Mouse (Mus musculus) telencephalon, adult 2 months (tissue): ENCODE measurements around the gene Enpp1.

ENCODE experiments used
- DNase-seq: peaks from one replicate; pipeline ENCODE4 v3.0.0-alpha.2; 2011; ENCODE audit warnings: low read depth, low spot score

Enpp1 gene

GRCm38 (mm10) chr10:24597789-24598188 lies 114.2 kb downstream of the Enpp1 start:
- no peak for DNase-seq

- DNase-seq, result peak; percentile 21
These were observed 115.1 kb downstream of the Enpp1 start for GRCm38 (mm10) chr10:24596869-24597339.

- no peak for DNase-seq
These were observed 115.7 kb downstream of the Enpp1 start for GRCm38 (mm10) chr10:24596003-24596868.

- no peak for DNase-seq
These were observed 116.5 kb downstream of the Enpp1 start, which contains the start of gene Ccn2 for GRCm38 (mm10) chr10:24595250-24596002. Gene Ccn2, plus strand, starts transcription at chr10:24595442.

- DNase-seq, result no peak
These were observed 118.4 kb downstream of the Enpp1 start for GRCm38 (mm10) chr10:24593556-24593955.

- DNase-seq, result no peak
These were observed 119.0 kb downstream of the Enpp1 start for GRCm38 (mm10) chr10:24592969-24593368.

GRCm38 (mm10) chr10:24592318-24592717 lies 119.6 kb downstream of the Enpp1 start:
- no peak for DNase-seq

GRCm38 (mm10) chr10:24591741-24592140 lies 120.2 kb downstream of the Enpp1 start:
- no peak for DNase-seq

GRCm38 (mm10) chr10:24591136-24591535 lies 120.8 kb downstream of the Enpp1 start:
- peak; percentile 55 for DNase-seq

- DNase-seq, result no peak
These were observed 121.4 kb downstream of the Enpp1 start for GRCm38 (mm10) chr10:24590546-24590945.

- DNase-seq, result no peak
These were observed 122.7 kb downstream of the Enpp1 start for GRCm38 (mm10) chr10:24589238-24589637.

GRCm38 (mm10) chr10:24588824-24589223 lies 123.1 kb downstream of the Enpp1 start:
- DNase-seq, result no peak
